Mouse (Mus musculus): ENCODE measurements around the gene Ikzf4. TPM values are rescaled to one million over a fixed set of nuclear protein-coding genes. Genes with fewer than 3 reads are reported as not detected.

Ikzf4 gene
- polyA plus RNA-seq, 1 experiment from 2014 or later, result 1.5 TPM

GRCm38 (mm10) chr10:128602470-128603128 lies 43.2 kb downstream of the Ikzf4 start:
- WGBS, result 62% methylated on average over 4 of the region's 4 CpGs
- Histone ChIP-seq H3K27me3 (ENCODE audit: control insufficient read depth, insufficient read depth, low read length) (no peaks in the 10 kb centered on the region), H3K36me3 (ENCODE audit: control insufficient read depth, insufficient read depth) (no peaks in the 10 kb centered on the region), H3K9me3 (replicated peaks; ENCODE audit: control insufficient read depth, low read length) (no peaks in the 10 kb centered on the region), H3K9ac (ENCODE audit: low read length) (no peak overlapping the region), H3K4me3 (ENCODE audit: low read length) (no peak overlapping the region), H3K4me1 (ENCODE audit: control insufficient read depth, insufficient read depth, low read length) (no peaks in the 10 kb centered on the region), H3K27ac (ENCODE audit: low read length) (no peak overlapping the region), H3K4me2 (ENCODE audit: low read depth, low read length) (no peak overlapping the region)
- ATAC-seq (replicated peaks; ENCODE audit: extremely low read depth, insufficient read depth, low FRiP score), result no peak

GRCm38 (mm10) chr10:128601499-128601898 lies 44.3 kb downstream of the Ikzf4 start:
- no peaks in the 10 kb centered on the region for H3K27me3 ChIP-seq (ENCODE audit: control insufficient read depth, insufficient read depth, low read length)
- H3K4me2 ChIP-seq (ENCODE audit: low read depth, low read length), result no peak overlapping the region
- H3K4me1 ChIP-seq (ENCODE audit: control insufficient read depth, insufficient read depth, low read length), result no peaks in the 10 kb centered on the region
- no peak overlapping the region for H3K27ac ChIP-seq (ENCODE audit: low read length)
- H3K9ac ChIP-seq (ENCODE audit: low read length), result no peak overlapping the region
- ATAC-seq (replicated peaks; ENCODE audit: extremely low read depth, insufficient read depth, low FRiP score), result no peak
- H3K9me3 ChIP-seq (replicated peaks; ENCODE audit: control insufficient read depth, low read length), result no peaks in the 10 kb centered on the region
- no peaks in the 10 kb centered on the region for H3K36me3 ChIP-seq (ENCODE audit: control insufficient read depth, insufficient read depth)
- 71% methylated on average over 1 of the region's 1 CpGs for WGBS
- no peak overlapping the region for H3K4me3 ChIP-seq (ENCODE audit: low read length)

GRCm38 (mm10) chr10:128598476-128598875 lies 47.3 kb downstream of the Ikzf4 start:
- no peak overlapping the region for H3K4me2 ChIP-seq (ENCODE audit: low read depth, low read length)
- no peak overlapping the region for H3K4me3 ChIP-seq (ENCODE audit: low read length)
- H3K36me3 ChIP-seq (ENCODE audit: control insufficient read depth, insufficient read depth), result no peaks in the 10 kb centered on the region
- H3K9ac ChIP-seq (ENCODE audit: low read length), result no peak overlapping the region
- H3K4me1 ChIP-seq (ENCODE audit: control insufficient read depth, insufficient read depth, low read length), result no peaks in the 10 kb centered on the region
- H3K9me3 ChIP-seq (replicated peaks; ENCODE audit: control insufficient read depth, low read length), result no peaks in the 10 kb centered on the region
- no peak overlapping the region for H3K27ac ChIP-seq (ENCODE audit: low read length)
- no peaks in the 10 kb centered on the region for H3K27me3 ChIP-seq (ENCODE audit: control insufficient read depth, insufficient read depth, low read length)
- ATAC-seq (replicated peaks; ENCODE audit: extremely low read depth, insufficient read depth, low FRiP score), result no peak
- WGBS, result 71% methylated on average over 2 of the region's 2 CpGs

GRCm38 (mm10) chr10:128592797-128593196 lies 53.0 kb downstream of the Ikzf4 start:
- no peak for ATAC-seq (replicated peaks; ENCODE audit: extremely low read depth, insufficient read depth, low FRiP score)
- no peak overlapping the region for H3K9ac ChIP-seq (ENCODE audit: low read length)
- H3K9me3 ChIP-seq (replicated peaks; ENCODE audit: control insufficient read depth, low read length), result no peaks in the 10 kb centered on the region
- 68% methylated on average over 5 of the region's 5 CpGs for WGBS
- no peak overlapping the region for H3K4me2 ChIP-seq (ENCODE audit: low read depth, low read length)
- no peak overlapping the region for H3K4me3 ChIP-seq (ENCODE audit: low read length)
- no peak overlapping the region for H3K27ac ChIP-seq (ENCODE audit: low read length)
- 0 out of 2 replicates have a peak, but pooled peaks cover 3% of the 10 kb centered on the region for H3K4me1 ChIP-seq (ENCODE audit: control insufficient read depth, insufficient read depth, low read length)
- H3K36me3 ChIP-seq (ENCODE audit: control insufficient read depth, insufficient read depth), result no peaks in the 10 kb centered on the region
- peaks cover 7% of the 10 kb centered on the region; the same call in 1 of the 2 replicates for H3K27me3 ChIP-seq (ENCODE audit: control insufficient read depth, insufficient read depth, low read length)

- Histone ChIP-seq H3K4me1 (ENCODE audit: control insufficient read depth, insufficient read depth, low read length) (0 out of 2 replicates have a peak, but pooled peaks cover 3% of the 10 kb centered on the region), H3K27me3 (ENCODE audit: control insufficient read depth, insufficient read depth, low read length) (peaks cover 7% of the 10 kb centered on the region; the same call in 1 of the 2 replicates), H3K4me2 (ENCODE audit: low read depth, low read length) (no peak overlapping the region), H3K9ac (ENCODE audit: low read length) (no peak overlapping the region), H3K9me3 (replicated peaks; ENCODE audit: control insufficient read depth, low read length) (no peaks in the 10 kb centered on the region), H3K36me3 (ENCODE audit: control insufficient read depth, insufficient read depth) (no peaks in the 10 kb centered on the region), H3K27ac (ENCODE audit: low read length) (no peak overlapping the region), H3K4me3 (ENCODE audit: low read length) (no peak overlapping the region)
- WGBS, result 54% methylated on average over 6 of the region's 6 CpGs
- ATAC-seq (replicated peaks; ENCODE audit: extremely low read depth, insufficient read depth, low FRiP score), result no peak
These were observed 54.4 kb downstream of the Ikzf4 start for GRCm38 (mm10) chr10:128591436-128591835.

GRCm38 (mm10) chr10:128590193-128590690 lies 55.5 kb downstream of the Ikzf4 start:
- H3K4me2 ChIP-seq (ENCODE audit: low read depth, low read length), result peak overlapping the region; percentile 99
- peak overlapping the region; percentile 76 for H3K4me3 ChIP-seq (ENCODE audit: low read length)
- H3K9me3 ChIP-seq (replicated peaks; ENCODE audit: control insufficient read depth, low read length), result no peaks in the 10 kb centered on the region
- H3K36me3 ChIP-seq (ENCODE audit: control insufficient read depth, insufficient read depth), result no peaks in the 10 kb centered on the region
- peak; percentile 59 for ATAC-seq (replicated peaks; ENCODE audit: extremely low read depth, insufficient read depth, low FRiP score)
- 0 out of 2 replicates have a peak, but pooled peaks cover 3% of the 10 kb centered on the region for H3K4me1 ChIP-seq (ENCODE audit: control insufficient read depth, insufficient read depth, low read length)
- under 1% methylated on average over 43 of the region's 43 CpGs for WGBS
- peaks cover 7% of the 10 kb centered on the region; the same call in 1 of the 2 replicates for H3K27me3 ChIP-seq (ENCODE audit: control insufficient read depth, insufficient read depth, low read length)
- H3K27ac ChIP-seq (ENCODE audit: low read length), result no peak overlapping the region
- H3K9ac ChIP-seq (ENCODE audit: low read length), result peak overlapping the region; percentile 74

- under 1% methylated on average over 43 of the region's 43 CpGs for WGBS
- peaks cover 7% of the 10 kb centered on the region; the same call in 1 of the 2 replicates for H3K27me3 ChIP-seq (ENCODE audit: control insufficient read depth, insufficient read depth, low read length)
- no peak within 1 kb of the TSS for H3K27ac ChIP-seq (ENCODE audit: low read length)
- H3K4me3 ChIP-seq (ENCODE audit: low read length), result peak within 1 kb of the TSS; percentile 76
- peak within 1 kb of the TSS; percentile 74 for H3K9ac ChIP-seq (ENCODE audit: low read length)
- no peaks in the 10 kb centered on the region for H3K9me3 ChIP-seq (replicated peaks; ENCODE audit: control insufficient read depth, low read length)
- H3K4me1 ChIP-seq (ENCODE audit: control insufficient read depth, insufficient read depth, low read length), result 0 out of 2 replicates have a peak, but pooled peaks cover 3% of the 10 kb centered on the region
- H3K36me3 ChIP-seq (ENCODE audit: control insufficient read depth, insufficient read depth), result no peaks in the 10 kb centered on the region
- peak; percentile 41; the same call in 1 of the 2 replicates for ATAC-seq (replicated peaks; ENCODE audit: extremely low read depth, insufficient read depth, low FRiP score)
- H3K4me2 ChIP-seq (ENCODE audit: low read depth, low read length), result peak within 1 kb of the TSS; percentile 99
These were observed 56.2 kb downstream of the Ikzf4 start, which contains the start of gene Erbb3 for GRCm38 (mm10) chr10:128589464-128590192. Gene Erbb3, minus strand, starts transcription at chr10:128589652.

- peak overlapping the region; percentile 99 for H3K4me2 ChIP-seq (ENCODE audit: low read depth, low read length)
- peak overlapping the region; percentile 74 for H3K9ac ChIP-seq (ENCODE audit: low read length)
- H3K4me3 ChIP-seq (ENCODE audit: low read length), result peak overlapping the region; percentile 76
- H3K27me3 ChIP-seq (ENCODE audit: control insufficient read depth, insufficient read depth, low read length), result peaks cover 7% of the 10 kb centered on the region; the same call in 1 of the 2 replicates
- 4% methylated on average over 23 of the region's 23 CpGs for WGBS
- ATAC-seq (replicated peaks; ENCODE audit: extremely low read depth, insufficient read depth, low FRiP score), result peak; percentile 3; the same call in 1 of the 2 replicates
- H3K36me3 ChIP-seq (ENCODE audit: control insufficient read depth, insufficient read depth), result no peaks in the 10 kb centered on the region
- H3K27ac ChIP-seq (ENCODE audit: low read length), result no peak overlapping the region
- no peaks in the 10 kb centered on the region for H3K9me3 ChIP-seq (replicated peaks; ENCODE audit: control insufficient read depth, low read length)
- peaks cover 5% of the 10 kb centered on the region for H3K4me1 ChIP-seq (ENCODE audit: control insufficient read depth, insufficient read depth, low read length)
These were observed 56.9 kb downstream of the Ikzf4 start for GRCm38 (mm10) chr10:128588775-128589463.
